Mouse (Mus musculus) R1 (cell line): ENCODE measurements around the gene Pacsin2.
A peak's percentile ranks its signal among the peaks of the same experiment; 100 is the strongest.
"Not testable (repeated sequence)": the region's sequence is repeated elsewhere in the genome, so short reads cannot be mapped to it uniquely, and the experiment has no call there.

Experiments
- DNase-seq: peaks from one replicate; pipeline ENCODE4 v3.0.0-alpha.2; 2018; ENCODE audit warnings: low read depth, low spot score

Gene Pacsin2

GRCm38 (mm10) chr15:83479818-83480217 is 15.4 kb upstream of the Pacsin2 start:
- DNase-seq: peak; percentile 38

- no peak for DNase-seq
Measured at GRCm38 (mm10) chr15:83478096-83478495, 13.7 kb upstream of the Pacsin2 start.

GRCm38 (mm10) chr15:83476593-83477273 is 12.3 kb upstream of the Pacsin2 start:
- DNase-seq: no peak

GRCm38 (mm10) chr15:83474466-83474836 is 10.0 kb upstream of the Pacsin2 start:
- peak; percentile 39 for DNase-seq

- DNase-seq: peak; percentile 68
Measured at GRCm38 (mm10) chr15:83473832-83474465, 9.5 kb upstream of the Pacsin2 start.

- DNase-seq: no peak
Measured at GRCm38 (mm10) chr15:83473251-83473650, 8.8 kb upstream of the Pacsin2 start.

- DNase-seq: no peak
Measured at GRCm38 (mm10) chr15:83471476-83471875, 7.1 kb upstream of the Pacsin2 start.

GRCm38 (mm10) chr15:83470443-83470842 is 6.0 kb upstream of the Pacsin2 start:
- DNase-seq: no peak

- no peak for DNase-seq
Measured at GRCm38 (mm10) chr15:83469279-83469821, 4.9 kb upstream of the Pacsin2 start.

- no peak for DNase-seq
Measured at GRCm38 (mm10) chr15:83467232-83467966, 3.0 kb upstream of the Pacsin2 start.

- DNase-seq: no peak
Measured at GRCm38 (mm10) chr15:83466331-83466730, 1.9 kb upstream of the Pacsin2 start.

- DNase-seq: peak; percentile 95
Measured at GRCm38 (mm10) chr15:83464905-83465650, 672 bp upstream of the Pacsin2 start.

- DNase-seq: peak; percentile 78
Measured at GRCm38 (mm10) chr15:83463369-83464082, 880 bp downstream of the Pacsin2 start.

GRCm38 (mm10) chr15:83462349-83462748 is 2.1 kb downstream of the Pacsin2 start:
- DNase-seq: not testable (repeated sequence)

- no peak for DNase-seq
Measured at GRCm38 (mm10) chr15:83460891-83461290, 3.5 kb downstream of the Pacsin2 start.

GRCm38 (mm10) chr15:83457541-83457940 is 6.9 kb downstream of the Pacsin2 start:
- DNase-seq: no peak

GRCm38 (mm10) chr15:83455637-83456036 is 8.8 kb downstream of the Pacsin2 start:
- DNase-seq: peak; percentile 58

GRCm38 (mm10) chr15:83455034-83455433 is 9.4 kb downstream of the Pacsin2 start:
- no peak for DNase-seq

- DNase-seq: no peak
Measured at GRCm38 (mm10) chr15:83454419-83454818, 10.0 kb downstream of the Pacsin2 start.

GRCm38 (mm10) chr15:83453879-83454278 is 10.5 kb downstream of the Pacsin2 start:
- DNase-seq: no peak

GRCm38 (mm10) chr15:83452219-83452760 is 12.1 kb downstream of the Pacsin2 start:
- no peak for DNase-seq
